13 mouse cellular contexts compared by ENCODE assay signal in the genomic region with DNA sequence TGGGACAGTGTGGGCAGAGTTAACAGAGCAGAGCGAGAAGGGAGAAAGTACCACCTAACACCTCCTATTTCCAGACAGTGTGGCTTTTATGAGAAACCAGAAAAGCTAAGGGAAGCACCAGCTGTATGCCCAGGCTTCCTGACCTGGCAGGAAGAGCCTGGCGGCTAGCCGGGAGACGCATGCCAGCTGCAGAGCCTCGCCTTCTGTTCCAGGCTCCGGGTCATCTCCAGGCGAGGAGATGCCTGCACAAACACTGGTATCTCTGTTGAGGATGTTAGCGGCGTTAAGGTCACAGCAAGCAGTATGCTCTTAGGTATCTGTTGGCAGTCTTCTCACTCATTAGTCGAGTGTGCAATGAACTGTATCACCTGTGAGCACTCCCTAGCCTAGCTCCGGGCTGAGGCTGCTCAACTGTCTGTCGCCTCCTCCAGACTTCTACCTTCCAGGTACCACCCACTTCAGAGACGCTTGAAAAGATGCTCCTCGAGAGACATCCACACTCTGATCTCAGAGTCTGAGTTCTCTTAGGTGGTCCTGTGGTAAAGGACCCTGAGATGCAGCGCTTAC. TPM values are rescaled to one million over a fixed set of nuclear protein-coding genes. Genes with fewer than 3 reads are reported as not detected.
DNase-seq lines count a peak whose midpoint lies in the region; ATAC-seq lines count a peak whose summit lies in the region.
"Had no signal": no experiment of that assay in that cellular context is flagged by ENCODE, and none has a peak within 500 bp of the region (broad histone marks: within the 10 kb centered on the region; RNA-seq: fewer than 3 reads in every experiment).

No protein-coding gene starts in this region.

- H3K27me3 ChIP-seq in hindbrain, embryonic 15.5 days: no peaks in the 10 kb centered on the region
- H3K27me3 ChIP-seq in hindbrain, embryonic 14.5 days (ENCODE audit: control insufficient read depth, insufficient read depth, low read length): no peaks in the 10 kb centered on the region
- no peaks in the 10 kb centered on the region for H3K27me3 ChIP-seq in kidney, embryonic 15.5 days
- H3K27me3 ChIP-seq in heart, embryonic 11.5 days (ENCODE audit: control insufficient read depth, insufficient read depth, low read length): no peaks in the 10 kb centered on the region
- H3K27me3 ChIP-seq: heart, embryonic 15.5 days; Patski had no signal

- no peak overlapping the region for H3K27ac ChIP-seq in hindbrain, embryonic 15.5 days (replicated peaks)
- H3K27ac ChIP-seq in hindbrain, embryonic 14.5 days: no peak overlapping the region
- peak overlapping the region; percentile 63 for H3K27ac ChIP-seq in kidney, embryonic 15.5 days
- H3K27ac ChIP-seq in heart, embryonic 11.5 days (ENCODE audit: low read depth, low read length): no peak overlapping the region
- H3K27ac ChIP-seq: heart, embryonic 15.5 days; limb, embryonic 12.5 days had no signal

- no peaks in the 10 kb centered on the region for H3K4me1 ChIP-seq in hindbrain, embryonic 15.5 days (replicated peaks)
- no peaks in the 10 kb centered on the region for H3K4me1 ChIP-seq in hindbrain, embryonic 14.5 days (replicated peaks; ENCODE audit: control insufficient read depth, insufficient read depth, low read length)
- peaks cover 15% of the 10 kb centered on the region for H3K4me1 ChIP-seq in kidney, embryonic 15.5 days
- H3K4me1 ChIP-seq in heart, embryonic 11.5 days (ENCODE audit: control insufficient read depth, insufficient read depth, low read length): no peaks in the 10 kb centered on the region; the same call in 1 of the 2 replicates
- H3K4me1 ChIP-seq: heart, embryonic 15.5 days; limb, embryonic 12.5 days had no signal

- H3K4me2 ChIP-seq in hindbrain, embryonic 15.5 days: no peak overlapping the region
- H3K4me2 ChIP-seq in hindbrain, embryonic 14.5 days (replicated peaks): no peak overlapping the region
- H3K4me2 ChIP-seq in kidney, embryonic 15.5 days: peak overlapping the region; percentile 25; the same call in 1 of the 2 replicates
- H3K4me2 ChIP-seq in heart, embryonic 11.5 days: no peak overlapping the region
- H3K4me2 ChIP-seq: heart, embryonic 15.5 days; limb, embryonic 12.5 days had no signal

- H3K9ac ChIP-seq in hindbrain, embryonic 15.5 days: no peak overlapping the region
- H3K9ac ChIP-seq in hindbrain, embryonic 14.5 days: no peak overlapping the region
- H3K9ac ChIP-seq in kidney, embryonic 15.5 days: no peak overlapping the region
- H3K9ac ChIP-seq in heart, embryonic 11.5 days (ENCODE audit: low read depth, low read length): no peak overlapping the region
- H3K9ac ChIP-seq: heart, embryonic 15.5 days; limb, embryonic 12.5 days had no signal

- WGBS in hindbrain, embryonic 15.5 days: 72% methylated on average over 15 of the region's 15 CpGs
- WGBS in hindbrain, embryonic 14.5 days: 69% methylated on average over 15 of the region's 15 CpGs
- 34% methylated on average over 15 of the region's 15 CpGs for WGBS in kidney, embryonic 15.5 days
- 48% methylated on average over 15 of the region's 15 CpGs for WGBS in heart, embryonic 11.5 days (ENCODE audit: insufficient replicate concordance)

- H3K36me3 ChIP-seq in hindbrain, embryonic 15.5 days: no peaks in the 10 kb centered on the region
- no peaks in the 10 kb centered on the region for H3K36me3 ChIP-seq in hindbrain, embryonic 14.5 days (replicated peaks; ENCODE audit: control insufficient read depth, insufficient read depth)
- H3K36me3 ChIP-seq in kidney, embryonic 15.5 days: no peaks in the 10 kb centered on the region
- no peaks in the 10 kb centered on the region for H3K36me3 ChIP-seq in heart, embryonic 11.5 days (ENCODE audit: control insufficient read depth, insufficient read depth, low read length)
- H3K36me3 ChIP-seq: heart, embryonic 15.5 days; limb, embryonic 12.5 days had no signal

- ATAC-seq in hindbrain, embryonic 15.5 days (ENCODE audit: low FRiP score, low read depth): peak; percentile 19; the same call in 1 of the 2 replicates
- ATAC-seq in hindbrain, embryonic 14.5 days (ENCODE audit: low FRiP score): no peak
- ATAC-seq in kidney, embryonic 15.5 days (replicated peaks; ENCODE audit: low FRiP score): peak; percentile 84
- ATAC-seq in heart, embryonic 11.5 days (replicated peaks; ENCODE audit: insufficient number of reproducible peaks, low FRiP score, low TSS enrichment): no peak
- ATAC-seq: forebrain, embryonic 16.5 days; intestine, postnatal 0 days; Patski had no signal

- H3K4me3 ChIP-seq in hindbrain, embryonic 15.5 days: no peak overlapping the region
- H3K4me3 ChIP-seq in hindbrain, embryonic 14.5 days (replicated peaks; ENCODE audit: low read length): no peak overlapping the region
- no peak overlapping the region for H3K4me3 ChIP-seq in kidney, embryonic 15.5 days (replicated peaks)
- H3K4me3 ChIP-seq in heart, embryonic 11.5 days (ENCODE audit: low read depth, low read length): no peak overlapping the region
- H3K4me3 ChIP-seq: heart, embryonic 15.5 days; limb, embryonic 12.5 days had no signal

- no peaks in the 10 kb centered on the region for H3K9me3 ChIP-seq in hindbrain, embryonic 15.5 days
- no peaks in the 10 kb centered on the region for H3K9me3 ChIP-seq in hindbrain, embryonic 14.5 days (ENCODE audit: control insufficient read depth, low read length)
- no peaks in the 10 kb centered on the region for H3K9me3 ChIP-seq in kidney, embryonic 15.5 days (replicated peaks)
- no peaks in the 10 kb centered on the region for H3K9me3 ChIP-seq in heart, embryonic 11.5 days (replicated peaks; ENCODE audit: control insufficient read depth, low read length)
- H3K9me3 ChIP-seq: heart, embryonic 15.5 days; limb, embryonic 12.5 days had no signal

- intact Hi-C loops in heart, postnatal 14 days (cut with DNase I): no loop called here

- DNase-seq in hindbrain, embryonic 14.5 days (ENCODE audit: low spot score): no peak
- peak; percentile 86 for DNase-seq in brain, adult 2 months (ENCODE audit: low read depth, low spot score)
- DNase-seq in cerebellum, postnatal 36 days: peak; percentile 62 to 79
- DNase-seq in urinary bladder, postnatal 10 days (ENCODE audit: low spot score): no peak
- DNase-seq in heart, postnatal 14 days: no peak

RNA-seq across cellular contexts. Expression of gene Pemt, which starts 27.7 kb away (rescaled TPM):
- 8.9 and 9.7 TPM in 2 replicates for polyA plus RNA-seq in hindbrain, embryonic 15.5 days (2015; fragmentation: Nextera tagmentation; extraction: Ambion mirVana)
- polyA plus RNA-seq in hindbrain, embryonic 14.5 days (2014; fragmentation: Nextera tagmentation; extraction: Ambion mirVana): 7.7 and 7.9 TPM in 2 replicates
- polyA plus RNA-seq in kidney, embryonic 15.5 days (2015; fragmentation: Nextera tagmentation; extraction: Ambion mirVana): 12.6 and 13.0 TPM in 2 replicates
- polyA plus RNA-seq in heart, embryonic 11.5 days (2014; fragmentation: Nextera tagmentation; extraction: Ambion mirVana): 14.9 and 17.6 TPM in 2 replicates
- 1 to 10 TPM; 1.3 to 1.9 TPM for total RNA-seq in heart, postnatal 14 days (2021)

RNA-seq across cellular contexts. Expression of gene Rai1, which starts 30.8 kb away (rescaled TPM):
- 32.5 and 33.2 TPM in 2 replicates for polyA plus RNA-seq in hindbrain, embryonic 15.5 days (2015; fragmentation: Nextera tagmentation; extraction: Ambion mirVana)
- polyA plus RNA-seq in hindbrain, embryonic 14.5 days (2014; fragmentation: Nextera tagmentation; extraction: Ambion mirVana): 34.1 and 39.1 TPM in 2 replicates
- polyA plus RNA-seq in kidney, embryonic 15.5 days (2015; fragmentation: Nextera tagmentation; extraction: Ambion mirVana): 21.4 and 23.4 TPM in 2 replicates
- polyA plus RNA-seq in heart, embryonic 11.5 days (2014; fragmentation: Nextera tagmentation; extraction: Ambion mirVana): 20.5 and 24.4 TPM in 2 replicates
- 10 to 100 TPM; 32.6 to 33.1 TPM for total RNA-seq in heart, postnatal 14 days (2021)

Comparison
In these comparisons a context has a peak if more than half of its experiments do, and no peak if none do; other contexts are left out.
1. ATAC-seq: peak in hindbrain, embryonic 15.5 days (single experiment) and kidney, embryonic 15.5 days (single experiment); none in hindbrain, embryonic 14.5 days (single experiment) and heart, embryonic 11.5 days (single experiment).
2. DNase-seq: peak in brain, adult 2 months (single experiment) and cerebellum, postnatal 36 days (2 of 2); none in hindbrain, embryonic 14.5 days (single experiment), urinary bladder, postnatal 10 days (single experiment) and heart, postnatal 14 days (0 of 2).